Mouse (Mus musculus): ENCODE measurements around the gene Sema4c. TPM values are rescaled to one million over a fixed set of nuclear protein-coding genes. Genes with fewer than 3 reads are reported as not detected.

The Sema4c gene
- polyA plus RNA-seq, 1 experiment from 2014 or later: 4.0 TPM

DNA sequence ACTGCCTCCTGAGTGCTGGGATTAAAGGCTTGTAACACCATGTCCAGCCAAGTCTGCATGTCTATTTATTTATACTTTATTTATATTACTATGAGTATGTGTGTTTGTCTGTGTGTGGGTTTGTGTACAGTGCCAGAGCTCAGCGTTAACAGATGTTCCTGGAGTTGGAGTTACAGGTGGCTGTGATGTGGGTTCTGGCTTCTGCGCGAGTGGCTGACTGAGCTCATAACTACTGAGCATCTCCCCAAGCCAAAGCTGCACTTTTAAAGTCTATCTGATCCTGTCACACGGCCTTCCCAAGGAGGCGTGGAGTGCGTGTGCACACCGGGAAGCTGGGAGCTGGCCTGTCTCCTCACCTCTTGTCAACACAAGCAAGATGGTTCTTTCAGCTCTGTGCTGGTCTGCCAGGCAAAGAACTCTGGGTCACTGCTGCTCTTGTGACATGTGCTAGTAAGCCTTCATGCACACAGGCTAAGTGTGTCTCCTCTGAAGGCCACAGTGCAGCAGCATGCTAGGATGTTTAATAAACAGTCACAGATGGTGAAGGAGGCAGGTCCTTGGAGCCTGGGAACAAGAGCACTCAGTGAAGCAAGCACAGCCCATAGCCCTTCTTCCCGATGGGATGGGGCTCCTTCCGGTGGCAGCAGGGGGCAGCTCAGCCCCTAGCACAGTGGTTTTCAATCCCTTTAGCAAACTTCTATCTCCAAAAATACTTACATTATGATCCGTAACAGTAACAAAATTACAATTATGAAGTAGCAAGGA lies 37.2 kb upstream of the Sema4c start:
- Histone ChIP-seq H3K27ac (replicated peaks; ENCODE audit: low read depth, low read length) (no peak overlapping the region), H3K9me3 (ENCODE audit: control insufficient read depth, low read length) (no peaks in the 10 kb centered on the region), H3K4me1 (ENCODE audit: control insufficient read depth, insufficient read depth, low read length) (peaks cover 16% of the 10 kb centered on the region), H3K27me3 (ENCODE audit: control insufficient read depth, insufficient read depth, low read length) (no peaks in the 10 kb centered on the region), H3K36me3 (ENCODE audit: control insufficient read depth, insufficient read depth, low read length) (no peaks in the 10 kb centered on the region), H3K9ac (ENCODE audit: low read length) (no peak overlapping the region), H3K4me3 (ENCODE audit: low read depth, low read length) (no peak overlapping the region), H3K4me2 (ENCODE audit: low read depth, severe bottlenecking) (no peak overlapping the region)
- 62% methylated on average over 10 of the region's 10 CpGs for WGBS
- ATAC-seq (ENCODE audit: insufficient number of reproducible peaks, low FRiP score, low TSS enrichment, low read depth) (no peak), DNase-seq (ENCODE audit: low spot score) (no peak)

GRCm38 (mm10) chr1:36593099-36593498 lies 35.0 kb upstream of the Sema4c start:
- Histone ChIP-seq H3K4me1 (ENCODE audit: control insufficient read depth, insufficient read depth, low read length) (peaks cover 36% of the 10 kb centered on the region), H3K9ac (ENCODE audit: low read length) (no peak overlapping the region), H3K4me2 (ENCODE audit: low read depth, severe bottlenecking) (no peak overlapping the region), H3K27ac (replicated peaks; ENCODE audit: low read depth, low read length) (no peak overlapping the region), H3K9me3 (ENCODE audit: control insufficient read depth, low read length) (no peaks in the 10 kb centered on the region), H3K36me3 (ENCODE audit: control insufficient read depth, insufficient read depth, low read length) (no peaks in the 10 kb centered on the region), H3K4me3 (ENCODE audit: low read depth, low read length) (no peak overlapping the region), H3K27me3 (ENCODE audit: control insufficient read depth, insufficient read depth, low read length) (no peaks in the 10 kb centered on the region)
- DNase-seq (ENCODE audit: low spot score): no peak
- WGBS: 7% methylated on average over 1 of the region's 1 CpGs
- ATAC-seq (ENCODE audit: insufficient number of reproducible peaks, low FRiP score, low TSS enrichment, low read depth): no peak

DNA sequence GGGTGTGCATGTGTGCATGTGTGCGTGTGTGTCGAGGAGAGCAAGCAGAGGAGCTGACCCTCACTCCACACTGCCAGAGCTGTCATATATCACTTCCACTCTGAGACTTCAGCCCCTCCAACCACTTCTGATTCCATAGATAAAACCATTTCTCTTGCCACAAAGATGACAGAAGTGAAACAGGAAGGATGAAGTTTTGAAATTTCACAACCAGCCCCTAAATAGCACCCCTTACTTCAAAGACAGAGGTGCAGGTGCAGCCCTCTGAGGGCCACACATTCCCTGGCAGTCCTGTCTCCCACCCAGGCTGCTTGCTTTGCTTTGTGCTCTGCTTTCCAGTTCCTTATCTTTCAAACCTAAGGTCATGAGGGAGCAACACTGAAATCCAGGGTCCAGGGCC lies 33.3 kb upstream of the Sema4c start:
- Histone ChIP-seq H3K27ac (replicated peaks; ENCODE audit: low read depth, low read length) (no peak overlapping the region), H3K9me3 (ENCODE audit: control insufficient read depth, low read length) (no peaks in the 10 kb centered on the region), H3K4me3 (ENCODE audit: low read depth, low read length) (no peak overlapping the region), H3K27me3 (ENCODE audit: control insufficient read depth, insufficient read depth, low read length) (no peaks in the 10 kb centered on the region), H3K36me3 (ENCODE audit: control insufficient read depth, insufficient read depth, low read length) (no peaks in the 10 kb centered on the region), H3K9ac (ENCODE audit: low read length) (no peak overlapping the region), H3K4me2 (ENCODE audit: low read depth, severe bottlenecking) (no peak overlapping the region), H3K4me1 (ENCODE audit: control insufficient read depth, insufficient read depth, low read length) (peaks cover 43% of the 10 kb centered on the region)
- ATAC-seq (ENCODE audit: insufficient number of reproducible peaks, low FRiP score, low TSS enrichment, low read depth): no peak
- WGBS: 89% methylated on average over 2 of the region's 2 CpGs
- no peak for DNase-seq (ENCODE audit: low spot score)

GRCm38 (mm10) chr1:36590664-36591063 lies 32.5 kb upstream of the Sema4c start:
- no peak overlapping the region for H3K4me2 ChIP-seq (ENCODE audit: low read depth, severe bottlenecking)
- no peak overlapping the region for H3K27ac ChIP-seq (replicated peaks; ENCODE audit: low read depth, low read length)
- no peaks in the 10 kb centered on the region for H3K9me3 ChIP-seq (ENCODE audit: control insufficient read depth, low read length)
- DNase-seq (ENCODE audit: low spot score) (no peak), ATAC-seq (ENCODE audit: insufficient number of reproducible peaks, low FRiP score, low TSS enrichment, low read depth) (no peak)
- no peak overlapping the region for H3K9ac ChIP-seq (ENCODE audit: low read length)
- H3K4me3 ChIP-seq (ENCODE audit: low read depth, low read length): no peak overlapping the region
- H3K4me1 ChIP-seq (ENCODE audit: control insufficient read depth, insufficient read depth, low read length): peaks cover 44% of the 10 kb centered on the region
- 73% methylated on average over 9 of the region's 9 CpGs for WGBS
- H3K27me3 ChIP-seq (ENCODE audit: control insufficient read depth, insufficient read depth, low read length): no peaks in the 10 kb centered on the region
- no peaks in the 10 kb centered on the region for H3K36me3 ChIP-seq (ENCODE audit: control insufficient read depth, insufficient read depth, low read length)

DNA sequence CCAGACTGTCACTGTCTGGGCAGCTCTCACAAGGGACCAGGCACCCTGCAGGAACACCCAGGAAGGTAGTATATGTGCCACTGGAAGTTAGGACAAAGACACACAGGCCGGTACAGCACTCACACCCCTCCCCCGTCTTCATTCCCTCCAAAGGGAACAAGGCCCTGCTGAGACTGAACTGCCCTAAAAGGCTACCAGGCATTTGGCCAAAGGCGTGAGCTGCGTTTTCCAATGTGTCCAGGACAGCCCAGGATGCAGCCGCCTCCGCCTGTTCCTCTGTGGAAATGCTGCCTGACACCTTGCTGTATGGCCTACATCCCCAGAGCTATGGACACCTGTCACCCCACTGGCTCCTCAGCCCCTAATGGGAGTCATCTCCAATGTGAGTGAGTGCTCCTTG lies 31.3 kb upstream of the Sema4c start:
- Histone ChIP-seq H3K9me3 (ENCODE audit: control insufficient read depth, low read length) (no peaks in the 10 kb centered on the region), H3K4me3 (ENCODE audit: low read depth, low read length) (no peak overlapping the region), H3K4me2 (ENCODE audit: low read depth, severe bottlenecking) (no peak overlapping the region), H3K36me3 (ENCODE audit: control insufficient read depth, insufficient read depth, low read length) (no peaks in the 10 kb centered on the region), H3K27ac (replicated peaks; ENCODE audit: low read depth, low read length) (peak overlapping the region; percentile 68), H3K4me1 (ENCODE audit: control insufficient read depth, insufficient read depth, low read length) (peaks cover 40% of the 10 kb centered on the region), H3K9ac (ENCODE audit: low read length) (no peak overlapping the region), H3K27me3 (ENCODE audit: control insufficient read depth, insufficient read depth, low read length) (no peaks in the 10 kb centered on the region)
- WGBS: 44% methylated on average over 6 of the region's 6 CpGs
- peak; percentile 7; the same call in 1 of the 2 replicates for ATAC-seq (ENCODE audit: insufficient number of reproducible peaks, low FRiP score, low TSS enrichment, low read depth)
- peak; percentile 50 for DNase-seq (ENCODE audit: low spot score)

DNA sequence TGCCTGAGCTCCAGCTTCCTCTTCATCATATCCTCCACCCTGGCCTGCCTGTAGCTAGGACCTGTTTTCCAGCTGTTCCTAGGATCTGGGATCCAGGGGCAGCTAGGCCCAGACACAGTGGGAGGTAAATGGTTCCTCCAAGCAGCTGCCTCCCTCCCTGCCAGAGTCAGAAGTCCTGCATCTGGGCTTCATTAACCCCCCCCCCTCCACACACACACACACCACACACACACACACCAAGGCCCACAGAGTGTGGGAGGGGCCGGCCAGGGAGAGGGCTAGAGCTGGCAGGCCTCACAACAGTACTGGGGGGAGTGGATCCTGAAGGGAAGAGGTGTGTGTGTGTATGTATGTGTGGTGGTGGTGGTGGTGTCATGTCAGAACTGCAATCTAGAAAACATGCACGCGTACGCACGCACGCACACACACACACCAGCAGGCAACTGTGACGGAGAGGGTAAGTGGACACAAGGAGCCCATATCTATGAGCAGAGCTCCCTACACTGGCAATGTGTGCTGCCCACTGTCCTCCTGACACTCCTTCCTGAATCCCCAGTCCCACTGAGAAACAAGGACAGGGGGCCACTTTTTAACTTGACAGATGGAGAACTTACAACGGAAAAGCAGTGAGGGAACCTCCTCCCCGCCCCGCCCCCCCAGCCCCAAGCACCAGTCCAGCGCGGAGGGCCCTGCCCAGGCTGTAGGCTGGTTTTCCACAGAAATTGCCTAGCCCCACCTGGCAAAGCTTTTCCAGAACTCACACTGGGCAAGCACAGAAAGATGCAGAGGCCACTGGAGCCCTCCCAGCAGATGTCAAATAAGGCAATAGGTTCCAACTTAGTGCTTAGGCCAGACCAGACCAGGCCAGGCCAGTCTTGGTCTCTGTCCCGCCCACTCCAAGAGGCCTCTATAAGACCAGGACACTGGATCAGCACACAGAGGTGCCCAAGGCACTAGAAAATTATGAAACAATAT lies 30.6 kb upstream of the Sema4c start:
- no peak overlapping the region for H3K4me3 ChIP-seq (ENCODE audit: low read depth, low read length)
- 28% methylated on average over 13 of the region's 13 CpGs for WGBS

DNA sequence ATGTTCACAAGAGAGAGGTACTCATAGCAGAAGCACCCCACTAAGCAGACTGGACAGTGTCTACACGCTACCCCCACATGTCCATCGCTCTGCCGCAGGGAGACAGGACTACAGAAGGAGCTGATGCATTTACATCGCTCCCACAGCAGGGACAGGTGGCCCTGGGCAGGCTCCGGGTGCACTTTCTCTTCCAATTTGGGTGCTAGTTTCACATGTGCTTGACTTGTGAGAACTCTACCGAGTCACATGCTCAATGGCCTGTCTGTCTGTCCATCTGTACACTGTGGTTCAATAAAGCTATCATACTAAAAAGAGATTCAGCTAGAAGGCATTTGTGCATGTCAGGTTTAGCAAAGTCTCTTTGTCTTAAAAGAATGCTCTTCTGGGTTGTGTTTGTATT lies 29.7 kb upstream of the Sema4c start:
- no peaks in the 10 kb centered on the region for H3K36me3 ChIP-seq (ENCODE audit: control insufficient read depth, insufficient read depth, low read length)
- H3K4me1 ChIP-seq (ENCODE audit: control insufficient read depth, insufficient read depth, low read length): peaks cover 40% of the 10 kb centered on the region
- H3K9ac ChIP-seq (ENCODE audit: low read length): no peak overlapping the region
- no peaks in the 10 kb centered on the region for H3K9me3 ChIP-seq (ENCODE audit: control insufficient read depth, low read length)
- 86% methylated on average over 6 of the region's 6 CpGs for WGBS
- no peak overlapping the region for H3K4me3 ChIP-seq (ENCODE audit: low read depth, low read length)
- H3K27ac ChIP-seq (replicated peaks; ENCODE audit: low read depth, low read length): peak overlapping the region; percentile 68
- no peak for DNase-seq (ENCODE audit: low spot score)
- no peak for ATAC-seq (ENCODE audit: insufficient number of reproducible peaks, low FRiP score, low TSS enrichment, low read depth)
- no peaks in the 10 kb centered on the region for H3K27me3 ChIP-seq (ENCODE audit: control insufficient read depth, insufficient read depth, low read length)
- no peak overlapping the region for H3K4me2 ChIP-seq (ENCODE audit: low read depth, severe bottlenecking)

More for the DNA sequence above, 30.6 kb upstream of the Sema4c start:
- Histone ChIP-seq H3K36me3 (ENCODE audit: control insufficient read depth, insufficient read depth, low read length) (no peaks in the 10 kb centered on the region), H3K9ac (ENCODE audit: low read length) (0 out of 2 replicates have a peak overlapping the region, but pooled peaks have one; percentile 2), H3K27ac (replicated peaks; ENCODE audit: low read depth, low read length) (peak overlapping the region; percentile 68), H3K9me3 (ENCODE audit: control insufficient read depth, low read length) (no peaks in the 10 kb centered on the region), H3K4me1 (ENCODE audit: control insufficient read depth, insufficient read depth, low read length) (peaks cover 40% of the 10 kb centered on the region), H3K4me2 (ENCODE audit: low read depth, severe bottlenecking) (peak overlapping the region; percentile 16), H3K27me3 (ENCODE audit: control insufficient read depth, insufficient read depth, low read length) (no peaks in the 10 kb centered on the region)
- DNase-seq (ENCODE audit: low spot score) (peak; percentile 78), ATAC-seq (ENCODE audit: insufficient number of reproducible peaks, low FRiP score, low TSS enrichment, low read depth) (peak; percentile 88)

GRCm38 (mm10) chr1:36586288-36586687 lies 28.1 kb upstream of the Sema4c start:
- H3K4me2 ChIP-seq (ENCODE audit: low read depth, severe bottlenecking): no peak overlapping the region
- DNase-seq (ENCODE audit: low spot score): peak; percentile 49
- no peak overlapping the region for H3K4me3 ChIP-seq (ENCODE audit: low read depth, low read length)
- 6% methylated on average over 4 of the region's 4 CpGs for WGBS
- H3K9me3 ChIP-seq (ENCODE audit: control insufficient read depth, low read length): no peaks in the 10 kb centered on the region
- peak overlapping the region; percentile 48; the same call in 1 of the 2 replicates for H3K27ac ChIP-seq (replicated peaks; ENCODE audit: low read depth, low read length)
- no peaks in the 10 kb centered on the region for H3K36me3 ChIP-seq (ENCODE audit: control insufficient read depth, insufficient read depth, low read length)
- ATAC-seq (ENCODE audit: insufficient number of reproducible peaks, low FRiP score, low TSS enrichment, low read depth): no peak
- no peaks in the 10 kb centered on the region for H3K27me3 ChIP-seq (ENCODE audit: control insufficient read depth, insufficient read depth, low read length)
- H3K4me1 ChIP-seq (ENCODE audit: control insufficient read depth, insufficient read depth, low read length): peaks cover 37% of the 10 kb centered on the region
- no peak overlapping the region for H3K9ac ChIP-seq (ENCODE audit: low read length)
